Mouse (Mus musculus): ENCODE measurements around the gene Gipc2. TPM values are rescaled to one million over a fixed set of nuclear protein-coding genes. Genes with fewer than 3 reads are reported as not detected.

The Gipc2 gene
- total RNA-seq, 1 experiment from 2014 or later, result not detected

- ATAC-seq (ENCODE audit: extremely low read depth, insufficient number of reproducible peaks, low FRiP score, poor library complexity, severe bottlenecking), result no peak
Observed at GRCm38 (mm10) chr3:152192238-152192931, 26.4 kb upstream of the Gipc2 start.

- ATAC-seq (ENCODE audit: extremely low read depth, insufficient number of reproducible peaks, low FRiP score, poor library complexity, severe bottlenecking), result peak; percentile 10; the same call in 1 of the 2 replicates
Observed at GRCm38 (mm10) chr3:152191791-152192237, 25.8 kb upstream of the Gipc2 start.

- no peak for ATAC-seq (ENCODE audit: extremely low read depth, insufficient number of reproducible peaks, low FRiP score, poor library complexity, severe bottlenecking)
Observed at GRCm38 (mm10) chr3:152190679-152191477, 24.8 kb upstream of the Gipc2 start.

- no peak for ATAC-seq (ENCODE audit: extremely low read depth, insufficient number of reproducible peaks, low FRiP score, poor library complexity, severe bottlenecking)
Observed at GRCm38 (mm10) chr3:152189306-152189705, 23.3 kb upstream of the Gipc2 start.

DNA sequence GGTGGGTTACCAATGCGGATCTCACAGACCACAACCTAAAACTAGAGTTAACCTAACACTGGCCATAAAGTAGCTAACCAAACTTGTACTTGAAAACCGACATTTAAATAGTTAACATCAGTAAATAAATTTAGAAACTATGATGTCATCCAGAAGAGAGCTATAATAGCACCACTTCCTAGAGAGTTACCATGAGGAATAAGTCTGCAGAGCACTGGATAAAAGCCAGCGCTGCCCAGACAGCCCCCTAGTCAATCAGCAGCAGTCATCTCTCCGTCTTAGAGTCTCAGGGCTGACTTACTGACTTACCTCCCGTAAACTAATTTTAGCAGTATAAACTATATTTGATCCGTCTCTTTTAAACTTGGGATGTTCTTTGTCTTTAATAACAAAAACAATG lies 20.1 kb upstream of the Gipc2 start:
- no peak for ATAC-seq (ENCODE audit: extremely low read depth, insufficient number of reproducible peaks, low FRiP score, poor library complexity, severe bottlenecking)

GRCm38 (mm10) chr3:152183522-152183921 lies 17.5 kb upstream of the Gipc2 start:
- ATAC-seq (ENCODE audit: extremely low read depth, insufficient number of reproducible peaks, low FRiP score, poor library complexity, severe bottlenecking), result no peak

- no peak for ATAC-seq (ENCODE audit: extremely low read depth, insufficient number of reproducible peaks, low FRiP score, poor library complexity, severe bottlenecking)
Observed at GRCm38 (mm10) chr3:152180624-152181023, 14.6 kb upstream of the Gipc2 start.

GRCm38 (mm10) chr3:152179285-152179684 lies 13.3 kb upstream of the Gipc2 start:
- no peak for ATAC-seq (ENCODE audit: extremely low read depth, insufficient number of reproducible peaks, low FRiP score, poor library complexity, severe bottlenecking)

DNA sequence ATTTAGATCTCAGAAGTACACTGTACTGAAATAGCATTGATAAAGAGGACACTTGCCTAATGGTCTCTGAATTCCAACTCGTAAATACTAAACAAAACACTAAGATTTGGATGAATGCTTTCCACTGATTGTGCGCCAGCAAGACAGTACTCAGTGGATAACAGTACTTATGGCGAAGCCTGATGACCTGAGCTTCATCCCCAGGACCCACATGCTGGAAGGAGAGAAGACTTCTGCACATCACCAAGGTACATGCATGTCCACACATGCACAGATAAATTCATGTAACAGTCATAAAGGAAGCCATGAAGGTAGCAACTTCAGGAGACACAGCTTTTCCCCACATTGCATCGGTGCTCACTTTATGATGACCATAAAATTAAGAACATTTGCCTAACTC lies 12.8 kb upstream of the Gipc2 start:
- no peak for ATAC-seq (ENCODE audit: extremely low read depth, insufficient number of reproducible peaks, low FRiP score, poor library complexity, severe bottlenecking)

DNA sequence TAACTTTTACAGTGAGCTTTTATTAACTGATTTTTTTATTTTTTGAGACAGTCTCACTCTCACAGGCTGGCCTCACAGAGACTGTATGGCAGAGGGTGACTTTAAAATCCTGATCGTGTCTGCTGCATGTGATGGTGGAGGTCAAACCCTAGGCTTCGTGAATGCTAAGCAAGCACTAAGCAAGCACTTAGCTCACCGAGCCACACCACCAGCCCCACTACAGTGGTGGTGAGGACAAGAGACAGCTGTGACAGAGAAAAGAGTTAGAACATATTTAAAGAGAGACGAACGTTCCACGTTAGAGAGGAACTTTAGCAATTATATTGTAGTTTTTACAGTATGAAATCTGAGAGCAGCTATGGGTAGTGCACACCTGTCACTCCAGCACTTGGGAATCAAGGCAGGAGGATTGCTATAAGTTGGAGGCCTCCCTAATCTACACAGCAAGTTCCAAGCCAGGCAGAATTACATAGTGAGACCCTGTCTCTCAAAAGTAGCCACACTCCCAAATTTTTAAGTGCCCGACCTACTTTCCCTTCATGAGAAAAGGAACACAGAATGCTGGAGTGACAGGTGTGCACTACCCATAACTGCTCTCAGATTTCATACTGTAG lies 6.4 kb upstream of the Gipc2 start:
- no peak for ATAC-seq (ENCODE audit: extremely low read depth, insufficient number of reproducible peaks, low FRiP score, poor library complexity, severe bottlenecking)

GRCm38 (mm10) chr3:152171862-152172261 lies 5.8 kb upstream of the Gipc2 start:
- ATAC-seq (ENCODE audit: extremely low read depth, insufficient number of reproducible peaks, low FRiP score, poor library complexity, severe bottlenecking), result no peak

GRCm38 (mm10) chr3:152171236-152171635 lies 5.2 kb upstream of the Gipc2 start:
- no peak for ATAC-seq (ENCODE audit: extremely low read depth, insufficient number of reproducible peaks, low FRiP score, poor library complexity, severe bottlenecking)

DNA sequence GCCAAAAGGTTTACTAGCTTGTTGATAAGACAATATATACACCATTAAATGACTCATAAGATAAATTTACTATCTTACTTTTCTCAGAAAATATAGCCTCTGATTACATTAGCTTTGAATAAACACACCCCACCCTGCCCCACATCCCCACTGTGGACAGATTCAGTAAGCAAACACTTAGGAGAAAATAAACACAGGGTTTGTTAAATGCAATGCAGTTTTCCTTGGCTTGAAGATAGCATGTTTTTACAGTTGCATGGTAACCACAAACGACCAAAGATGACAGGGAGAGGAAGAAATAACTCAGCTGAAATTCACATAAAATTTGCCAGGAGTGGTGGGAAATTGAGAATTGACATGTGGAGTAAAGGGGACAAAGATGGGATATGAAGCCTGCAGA lies 4.4 kb upstream of the Gipc2 start:
- no peak for ATAC-seq (ENCODE audit: extremely low read depth, insufficient number of reproducible peaks, low FRiP score, poor library complexity, severe bottlenecking)

GRCm38 (mm10) chr3:152168007-152168406 lies 2.0 kb upstream of the Gipc2 start:
- ATAC-seq (ENCODE audit: extremely low read depth, insufficient number of reproducible peaks, low FRiP score, poor library complexity, severe bottlenecking), result no peak

DNA sequence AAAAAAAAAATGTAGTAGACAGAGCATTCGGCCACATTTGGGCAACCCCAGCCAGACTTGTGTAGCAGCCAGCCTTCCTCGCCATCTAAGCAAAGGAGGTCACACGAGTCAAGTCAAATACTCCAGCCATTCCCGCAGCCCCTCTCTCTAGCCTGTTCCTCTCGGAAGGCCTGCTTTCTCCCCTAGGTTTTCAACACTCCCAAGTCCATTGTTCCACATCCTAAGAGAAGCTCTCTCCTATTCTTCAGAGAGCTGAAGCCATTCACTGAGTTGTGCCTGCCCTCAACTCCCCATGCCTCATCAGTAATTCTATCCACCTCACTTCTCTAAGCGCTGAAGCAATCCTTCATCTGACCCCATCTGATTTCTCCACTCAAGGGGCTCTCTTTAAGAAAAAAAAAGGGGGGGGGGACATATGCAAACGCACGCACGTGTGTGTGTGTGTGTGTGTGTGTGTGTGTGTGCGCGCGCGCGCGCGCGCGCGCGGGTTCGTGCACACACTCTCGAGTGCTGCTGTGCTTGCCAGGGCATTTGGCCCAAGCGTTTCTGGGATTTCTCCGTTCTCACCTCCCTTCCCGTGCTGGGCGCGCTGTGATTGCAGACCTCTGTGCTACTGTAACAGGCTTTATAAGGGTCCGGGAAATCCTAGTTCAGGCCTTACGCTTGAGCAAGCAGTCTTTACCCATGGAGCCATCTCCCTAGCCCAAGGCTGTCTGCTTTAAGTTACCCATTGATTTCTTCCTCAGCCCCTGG lies 845 bp upstream of the Gipc2 start:
- ATAC-seq (ENCODE audit: extremely low read depth, insufficient number of reproducible peaks, low FRiP score, poor library complexity, severe bottlenecking), result no peak

GRCm38 (mm10) chr3:152165351-152166098 lies 505 bp downstream of the Gipc2 start:
- no peak for ATAC-seq (ENCODE audit: extremely low read depth, insufficient number of reproducible peaks, low FRiP score, poor library complexity, severe bottlenecking)

- no peak for ATAC-seq (ENCODE audit: extremely low read depth, insufficient number of reproducible peaks, low FRiP score, poor library complexity, severe bottlenecking)
Observed at GRCm38 (mm10) chr3:152165014-152165350, 1.0 kb downstream of the Gipc2 start.

GRCm38 (mm10) chr3:152163320-152163719 lies 2.7 kb downstream of the Gipc2 start:
- ATAC-seq (ENCODE audit: extremely low read depth, insufficient number of reproducible peaks, low FRiP score, poor library complexity, severe bottlenecking), result no peak

DNA sequence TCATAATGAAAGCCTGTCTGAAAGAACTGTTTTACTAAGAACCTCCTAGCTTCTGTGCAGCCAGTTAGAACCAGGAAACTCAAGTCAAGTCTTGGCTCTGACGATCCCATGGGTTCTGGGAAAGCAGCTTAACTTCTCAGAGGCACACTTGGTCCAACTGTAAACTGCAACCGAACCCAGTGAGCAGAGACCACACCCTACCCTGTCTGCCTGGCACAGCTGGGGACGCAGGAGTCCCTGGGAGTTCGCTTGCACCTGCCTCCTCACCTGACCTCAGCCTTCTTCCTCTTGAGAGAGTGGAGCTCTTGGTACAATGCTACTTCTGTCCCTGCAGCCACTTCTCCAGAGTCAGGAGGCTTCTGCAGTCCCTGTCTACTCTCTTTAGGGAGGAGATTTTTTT lies 5.4 kb downstream of the Gipc2 start:
- no peak for ATAC-seq (ENCODE audit: extremely low read depth, insufficient number of reproducible peaks, low FRiP score, poor library complexity, severe bottlenecking)
